Mouse (Mus musculus): ENCODE data around the gene 4930404N11Rik.
A peak's percentile ranks its signal among the peaks of the same experiment; 100 is the strongest.

4930404N11Rik gene

DNA sequence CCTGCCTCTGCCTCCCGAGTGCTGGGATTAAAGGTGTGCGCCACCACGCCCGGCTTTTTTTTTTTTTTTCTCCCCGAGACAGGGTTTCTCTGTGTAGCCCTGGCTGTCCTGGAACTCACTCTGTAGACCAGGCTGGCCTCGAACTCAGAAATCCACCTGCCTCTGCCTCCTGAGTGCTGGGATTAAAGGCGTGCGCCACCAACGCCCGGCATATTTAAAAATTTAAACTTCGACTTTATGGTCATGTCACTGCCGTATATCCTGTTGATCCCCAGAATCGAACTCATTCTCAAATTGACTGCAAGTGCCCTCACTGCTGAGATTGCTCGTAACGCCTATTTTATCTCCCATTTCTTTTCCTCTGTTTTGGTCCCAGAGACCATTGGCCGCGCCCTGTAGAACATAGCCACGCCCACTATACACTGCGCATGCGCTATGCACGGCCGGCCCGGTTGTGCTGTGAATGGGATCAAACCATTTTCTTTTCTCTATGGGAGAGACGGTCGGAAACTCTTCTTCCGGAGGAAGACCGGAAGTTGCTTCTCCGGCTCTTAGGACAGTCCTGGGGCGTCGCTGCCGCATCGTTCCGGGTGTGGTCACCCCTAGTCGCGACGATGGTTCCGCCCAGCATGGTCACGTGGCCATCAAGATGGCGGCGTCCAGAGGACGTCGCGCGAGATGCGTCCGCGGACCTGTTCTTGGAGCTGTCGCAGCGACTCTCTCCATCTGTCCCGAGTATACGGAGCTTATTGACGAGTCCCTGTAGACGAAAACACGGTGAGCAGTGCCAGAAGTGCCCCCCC lies 18.4 kb upstream of the 4930404N11Rik start, which contains the start of the genes Dohh and Gm48551:
Gene Dohh (plus strand): TSS at position 627 of the 803 bp plus-strand sequence.
Gene Gm48551 (plus strand): TSS at position 665 of the 803 bp plus-strand sequence.
- ATAC-seq (ENCODE audit: insufficient number of reproducible peaks, low FRiP score, low TSS enrichment) = peak; percentile 94

DNA sequence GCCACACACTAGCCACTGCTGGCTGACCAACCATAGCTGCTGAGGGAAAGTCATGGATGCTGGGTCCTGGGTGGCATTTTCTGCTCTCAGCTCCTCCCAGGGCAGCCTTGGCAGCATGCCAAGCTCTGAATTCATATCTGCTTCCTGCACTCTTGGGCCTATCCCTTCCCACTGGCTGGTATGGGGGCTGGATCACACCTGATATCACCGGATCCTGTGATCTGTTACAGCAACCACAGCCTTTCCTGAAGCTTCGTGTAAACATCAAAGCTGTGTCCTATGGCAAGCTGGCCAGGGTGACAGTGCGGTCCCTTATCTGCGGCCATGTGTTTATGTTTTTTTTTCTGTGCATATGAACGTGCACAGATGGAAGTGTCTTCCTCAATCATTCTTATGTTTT lies 16.4 kb upstream of the 4930404N11Rik start:
- ATAC-seq (ENCODE audit: insufficient number of reproducible peaks, low FRiP score, low TSS enrichment) = no peak

DNA sequence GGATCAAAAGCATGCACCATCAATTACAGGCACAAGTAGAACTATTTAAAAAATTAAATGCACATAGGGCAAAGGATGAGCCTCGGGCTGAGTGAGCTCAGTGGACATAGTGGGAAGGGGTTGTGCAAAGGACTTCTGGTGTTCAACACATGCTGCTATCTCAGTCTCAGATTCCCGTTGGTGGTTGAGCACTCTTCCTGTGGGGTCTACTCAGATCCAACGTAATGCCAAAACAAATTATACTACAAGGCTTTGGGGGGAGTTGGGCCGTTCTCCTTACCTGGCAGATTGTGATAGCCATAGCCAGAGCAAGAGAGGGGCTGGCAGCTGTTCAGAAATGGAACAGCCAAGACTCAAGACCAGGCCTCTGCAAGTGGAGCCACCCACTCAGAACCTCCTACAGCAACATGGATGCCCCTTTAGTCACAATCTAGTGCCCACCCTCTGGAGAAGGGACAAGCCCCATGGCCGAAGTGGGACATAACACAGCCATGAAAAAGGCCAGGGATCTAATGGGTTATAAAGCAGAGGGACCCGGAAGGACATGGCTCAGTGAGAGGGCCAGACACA lies 14.3 kb upstream of the 4930404N11Rik start:
- ATAC-seq (ENCODE audit: insufficient number of reproducible peaks, low FRiP score, low TSS enrichment) = no peak

DNA sequence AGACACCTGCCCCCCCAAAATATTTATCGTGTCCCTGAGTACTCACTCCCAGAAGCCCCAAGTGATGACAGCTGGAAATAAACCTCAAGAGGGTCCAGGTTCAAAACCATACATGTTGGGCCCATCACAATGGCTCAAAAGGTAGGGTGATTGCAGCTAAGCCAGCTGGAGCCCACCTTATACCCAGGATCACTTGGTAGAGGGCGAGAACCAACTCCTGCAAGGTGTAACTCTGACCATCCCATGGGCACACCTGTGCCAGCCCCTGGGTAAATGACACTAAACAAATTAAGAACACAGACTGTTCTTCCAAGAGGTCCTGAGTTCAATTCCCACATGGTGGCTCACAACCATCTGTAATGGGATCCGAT lies 13.6 kb upstream of the 4930404N11Rik start:
- ATAC-seq (ENCODE audit: insufficient number of reproducible peaks, low FRiP score, low TSS enrichment) = no peak

DNA sequence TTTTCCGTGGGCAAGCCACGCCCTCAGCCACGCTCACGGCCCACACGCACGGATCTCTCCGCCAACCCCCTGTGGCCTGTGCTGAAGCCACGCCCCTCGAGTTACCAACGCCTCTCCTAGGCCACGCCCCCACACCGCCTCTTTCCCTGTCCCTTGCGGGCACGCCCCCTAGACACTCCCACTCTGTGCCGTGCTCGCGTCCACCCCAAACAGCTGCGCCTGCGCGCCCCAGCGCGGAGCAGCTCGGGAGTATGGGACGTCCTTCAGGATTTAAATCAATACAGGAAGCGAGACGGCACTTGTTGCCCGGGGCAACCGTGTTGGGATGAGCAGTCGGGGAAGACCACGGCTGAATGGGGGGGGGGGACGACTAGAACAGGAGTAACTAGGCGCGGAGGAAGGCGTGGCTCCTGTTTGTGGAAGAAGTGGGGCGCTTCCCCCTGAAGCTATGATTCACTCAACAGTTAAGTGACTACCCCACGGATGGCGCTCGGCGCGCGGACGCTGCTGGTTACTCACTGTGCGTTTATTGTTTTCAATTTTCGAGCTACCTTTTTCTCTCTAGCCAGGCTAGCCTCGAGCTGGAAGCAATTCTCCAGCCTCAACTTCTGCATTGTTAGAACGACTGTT lies 13.1 kb upstream of the 4930404N11Rik start:
- peak; percentile 91 for ATAC-seq (ENCODE audit: insufficient number of reproducible peaks, low FRiP score, low TSS enrichment)

DNA sequence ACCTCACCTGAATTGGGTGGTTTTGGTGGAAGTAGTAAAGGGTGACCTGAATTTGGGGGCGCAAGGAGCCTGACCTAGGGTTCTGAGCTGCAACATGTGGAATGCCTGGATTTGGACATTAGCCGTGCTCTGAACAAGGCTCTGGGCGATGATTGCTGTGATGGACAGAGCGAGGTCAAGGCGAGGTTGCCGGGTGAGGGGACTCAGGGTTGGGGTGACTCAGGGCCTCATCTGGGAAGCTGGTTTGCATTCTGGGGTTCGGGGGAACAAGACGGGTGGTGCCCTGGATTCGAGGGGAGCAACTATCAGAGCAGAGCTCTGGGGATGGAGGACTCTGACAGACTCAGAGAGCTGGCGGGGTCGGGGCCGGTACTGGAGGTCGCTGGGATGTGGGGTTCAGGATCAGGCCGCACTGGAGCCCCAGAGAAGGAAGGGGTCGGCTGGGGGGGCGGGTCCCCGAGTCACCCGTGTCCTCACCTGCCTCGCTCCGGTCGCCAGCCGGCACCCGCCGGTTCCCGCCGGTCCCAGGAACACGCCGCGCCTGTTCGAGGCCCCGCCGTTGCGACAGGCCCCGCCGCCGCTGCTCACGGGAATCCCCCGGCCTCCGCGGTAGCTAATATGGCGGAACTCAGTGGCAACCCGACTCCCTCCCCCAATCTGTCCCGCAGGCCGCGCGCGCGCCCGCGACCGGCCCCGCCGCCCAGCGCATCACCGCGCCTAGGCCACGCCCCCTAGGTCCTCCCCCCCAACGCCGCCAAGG lies 12.4 kb upstream of the 4930404N11Rik start, which contains the start of gene Fzr1:
Gene Fzr1 (minus strand): TSS at position 724 of the 760 bp plus-strand sequence.
- ATAC-seq (ENCODE audit: insufficient number of reproducible peaks, low FRiP score, low TSS enrichment) = no peak

DNA sequence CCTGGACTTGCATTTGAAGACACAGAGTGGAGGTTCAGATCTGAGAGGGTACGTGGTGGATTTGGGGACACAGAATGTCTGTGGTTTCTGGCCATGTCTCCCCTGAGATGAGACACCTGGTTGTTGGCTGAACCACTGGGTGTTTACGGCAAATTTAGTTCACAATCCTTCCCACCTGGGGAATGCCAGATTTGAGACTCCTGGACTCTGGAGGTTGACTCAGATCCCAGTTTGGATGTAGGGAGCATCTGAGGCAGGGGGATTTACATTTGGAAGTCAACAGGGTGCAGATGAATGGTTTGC lies 11.7 kb upstream of the 4930404N11Rik start:
- no peak for ATAC-seq (ENCODE audit: insufficient number of reproducible peaks, low FRiP score, low TSS enrichment)

DNA sequence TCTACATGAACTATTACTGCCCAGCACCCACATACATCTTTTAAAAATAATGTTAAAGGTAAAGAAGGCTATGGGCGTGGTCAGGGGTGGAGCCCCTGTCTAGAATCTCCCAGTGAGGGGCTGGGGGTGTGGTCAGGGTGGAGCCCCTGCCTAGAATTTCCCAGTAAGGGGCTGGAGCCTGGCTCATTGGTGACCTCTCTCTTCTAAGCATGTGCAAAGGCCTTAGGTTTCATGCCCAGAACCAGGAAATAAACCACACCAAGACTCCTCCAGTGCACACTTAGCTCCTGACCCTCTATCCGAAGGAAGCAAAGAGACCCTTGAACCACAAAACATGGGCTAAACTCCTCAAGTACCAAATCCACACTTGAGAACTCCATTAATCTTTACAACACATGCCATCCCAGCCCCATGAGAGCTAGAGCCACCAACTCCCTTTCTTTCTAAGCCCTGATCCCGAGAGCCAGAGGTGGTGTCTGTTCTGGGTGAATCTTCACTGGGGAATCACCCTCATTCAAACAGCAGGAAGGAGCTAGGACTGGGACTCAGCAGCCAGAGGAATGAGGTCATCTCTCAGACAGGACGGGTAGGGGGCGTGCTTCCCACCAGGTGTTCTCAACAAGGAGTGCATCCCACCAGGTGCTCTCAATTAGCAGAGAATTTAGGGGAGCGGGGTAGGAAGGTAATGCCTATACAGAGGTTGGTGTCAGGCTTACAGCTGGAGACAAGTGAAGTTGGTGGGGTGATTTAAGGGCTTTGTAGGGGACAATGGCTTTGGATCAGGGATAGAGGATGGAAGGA lies 11.1 kb upstream of the 4930404N11Rik start:
- no peak for ATAC-seq (ENCODE audit: insufficient number of reproducible peaks, low FRiP score, low TSS enrichment)

DNA sequence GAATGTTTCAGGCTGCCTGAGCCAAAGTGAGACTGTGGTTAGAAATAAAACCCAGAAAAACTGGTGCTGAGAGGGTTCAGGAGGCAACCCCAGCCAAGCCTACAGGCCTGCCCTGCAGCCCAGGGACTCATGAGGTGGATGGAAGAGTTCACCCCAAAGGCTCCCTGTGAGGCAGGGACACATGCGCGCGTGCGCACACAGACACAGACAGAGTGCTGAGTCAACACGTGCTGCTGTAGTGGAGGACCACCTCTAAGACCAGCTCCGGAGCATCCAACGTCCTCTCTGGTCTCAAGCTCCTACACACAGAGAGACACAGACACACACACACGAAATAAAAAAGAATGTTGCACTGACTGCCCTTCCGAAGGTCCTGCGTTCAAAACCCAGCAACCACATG lies 9.7 kb upstream of the 4930404N11Rik start:
- no peak for ATAC-seq (ENCODE audit: insufficient number of reproducible peaks, low FRiP score, low TSS enrichment)

DNA sequence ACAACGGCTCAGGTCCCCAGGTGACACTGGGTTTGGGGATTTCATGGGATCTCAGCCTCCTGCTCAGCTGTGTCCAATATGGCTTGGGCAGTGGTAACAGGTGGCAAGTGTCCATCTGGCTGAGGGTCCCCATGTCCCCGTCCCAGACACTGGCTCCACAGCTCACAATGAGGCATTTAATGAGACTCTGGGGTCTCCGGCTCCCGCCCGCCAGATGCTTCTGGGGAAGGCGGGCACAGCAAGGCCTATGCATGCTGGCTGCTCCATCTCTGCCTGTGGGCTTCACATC lies 1.5 kb upstream of the 4930404N11Rik start:
- ATAC-seq (ENCODE audit: insufficient number of reproducible peaks, low FRiP score, low TSS enrichment) = no peak

DNA sequence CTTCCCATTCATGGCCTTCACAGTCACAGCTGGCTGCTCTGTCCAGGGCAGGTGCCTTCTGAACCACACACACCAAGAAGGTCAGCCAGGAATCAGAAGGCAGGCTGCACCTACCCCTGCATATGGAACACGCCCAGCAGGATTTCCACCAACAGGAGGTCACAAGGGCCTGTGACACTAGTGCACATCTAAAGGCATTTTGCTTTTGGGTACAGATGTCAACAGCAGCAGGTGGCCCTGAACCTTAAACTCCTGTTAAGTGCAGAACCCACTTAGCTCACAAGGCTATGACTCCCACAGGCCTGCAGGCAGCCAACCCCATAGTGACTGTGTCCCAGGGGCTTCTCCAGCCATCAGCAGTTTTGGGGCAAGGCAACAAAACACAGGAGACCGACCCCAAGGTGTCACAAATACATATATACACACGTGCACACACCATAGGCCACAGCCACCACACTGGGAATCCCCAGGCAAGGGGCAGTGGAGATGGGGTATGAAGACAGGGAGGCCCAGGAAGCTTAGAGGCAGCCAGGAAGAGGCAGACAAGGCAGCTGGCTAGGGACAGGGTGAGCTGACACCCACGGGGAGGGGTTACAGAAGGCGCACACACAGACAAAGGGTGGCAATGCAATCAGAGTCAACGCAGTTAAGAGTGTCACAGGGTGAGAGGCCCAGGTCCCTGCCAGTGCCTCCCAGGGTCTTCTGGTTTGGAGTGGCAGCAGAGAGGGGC lies 1.0 kb upstream of the 4930404N11Rik start:
- ATAC-seq (ENCODE audit: insufficient number of reproducible peaks, low FRiP score, low TSS enrichment) = no peak

DNA sequence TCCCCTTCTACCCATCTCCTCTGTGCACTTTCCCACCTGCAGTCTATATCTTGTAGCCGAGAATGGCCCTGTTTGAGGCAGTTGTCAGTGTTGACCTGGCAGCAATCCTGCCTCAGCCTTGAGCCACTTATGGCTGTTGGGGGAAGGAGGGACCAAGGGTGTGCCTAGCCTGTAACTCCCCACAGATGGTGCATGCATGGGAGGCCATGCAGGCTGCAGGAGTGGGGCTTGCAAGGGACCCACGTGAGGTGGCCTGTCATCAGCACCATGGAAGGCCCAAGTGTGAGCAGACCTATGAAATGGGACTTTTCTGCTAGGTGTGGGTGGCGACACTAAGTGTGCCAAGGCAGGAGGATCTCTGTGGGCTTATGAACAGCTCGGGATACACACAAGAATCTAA lies 543 bp downstream of the 4930404N11Rik start:
- no peak for ATAC-seq (ENCODE audit: insufficient number of reproducible peaks, low FRiP score, low TSS enrichment)

DNA sequence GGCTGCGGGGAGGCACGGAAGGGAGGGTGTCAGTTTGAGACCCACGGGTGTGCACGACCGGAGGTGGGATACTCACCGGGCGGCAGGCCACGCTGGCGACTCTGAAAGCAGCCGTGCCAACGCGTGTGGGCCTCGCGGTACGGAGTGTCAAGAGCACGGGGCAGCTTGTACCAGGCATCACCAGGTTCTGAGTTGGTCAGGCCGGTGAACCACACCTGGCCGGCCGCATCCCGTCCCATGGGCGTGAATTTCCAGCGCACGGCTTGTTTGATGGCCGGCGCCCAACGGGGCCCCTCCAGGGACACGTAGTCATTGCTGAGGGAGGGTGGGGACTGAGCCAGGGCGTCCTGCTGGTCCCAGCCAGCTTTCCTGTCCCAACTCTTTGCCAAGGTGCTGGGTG lies 950 bp downstream of the 4930404N11Rik start:
- ATAC-seq (ENCODE audit: insufficient number of reproducible peaks, low FRiP score, low TSS enrichment) = no peak

DNA sequence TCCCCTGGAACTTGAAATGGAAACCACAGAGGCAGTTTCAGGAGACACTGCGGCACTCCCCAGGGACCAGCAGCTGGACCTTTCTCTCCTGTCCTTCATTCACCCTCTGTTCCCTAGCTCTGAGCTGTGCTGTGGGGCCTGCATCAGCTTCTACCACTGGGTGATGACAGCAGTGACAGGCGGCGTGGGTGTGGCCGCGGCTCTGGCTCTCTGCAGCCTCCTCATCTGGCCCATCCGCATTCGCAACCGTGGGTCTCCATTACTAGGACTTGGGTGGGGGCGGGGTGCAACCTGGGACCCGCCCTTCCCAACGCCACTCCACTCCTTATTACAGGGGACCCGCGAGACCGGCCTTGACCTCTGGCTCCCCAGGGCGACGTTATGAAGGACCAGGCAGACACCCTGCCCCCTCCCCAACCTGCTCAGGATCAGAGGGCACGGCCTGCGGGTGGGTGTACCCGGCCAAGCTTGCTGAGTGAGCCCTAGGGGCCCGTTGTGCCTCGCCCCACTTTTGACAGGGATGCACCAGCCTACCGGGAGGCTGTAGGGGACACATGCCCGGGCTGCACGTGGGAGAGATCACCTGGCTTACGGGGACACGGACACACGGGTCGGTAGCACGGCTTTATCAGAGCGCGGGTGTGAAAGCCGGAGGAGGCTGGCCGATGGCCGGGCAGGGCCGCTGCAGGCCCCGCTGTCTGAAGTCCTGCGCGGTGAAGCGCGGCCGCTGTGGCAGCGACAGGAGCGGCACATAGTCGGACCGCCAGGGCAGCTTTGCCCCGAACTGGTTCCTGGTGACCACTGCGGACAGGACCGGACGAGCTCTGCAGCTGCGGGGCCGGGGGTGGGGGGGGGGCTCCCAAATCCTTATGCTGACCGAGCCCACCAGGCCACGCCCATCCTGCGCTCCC lies 1.9 kb downstream of the 4930404N11Rik start:
- no peak for ATAC-seq (ENCODE audit: insufficient number of reproducible peaks, low FRiP score, low TSS enrichment)

DNA sequence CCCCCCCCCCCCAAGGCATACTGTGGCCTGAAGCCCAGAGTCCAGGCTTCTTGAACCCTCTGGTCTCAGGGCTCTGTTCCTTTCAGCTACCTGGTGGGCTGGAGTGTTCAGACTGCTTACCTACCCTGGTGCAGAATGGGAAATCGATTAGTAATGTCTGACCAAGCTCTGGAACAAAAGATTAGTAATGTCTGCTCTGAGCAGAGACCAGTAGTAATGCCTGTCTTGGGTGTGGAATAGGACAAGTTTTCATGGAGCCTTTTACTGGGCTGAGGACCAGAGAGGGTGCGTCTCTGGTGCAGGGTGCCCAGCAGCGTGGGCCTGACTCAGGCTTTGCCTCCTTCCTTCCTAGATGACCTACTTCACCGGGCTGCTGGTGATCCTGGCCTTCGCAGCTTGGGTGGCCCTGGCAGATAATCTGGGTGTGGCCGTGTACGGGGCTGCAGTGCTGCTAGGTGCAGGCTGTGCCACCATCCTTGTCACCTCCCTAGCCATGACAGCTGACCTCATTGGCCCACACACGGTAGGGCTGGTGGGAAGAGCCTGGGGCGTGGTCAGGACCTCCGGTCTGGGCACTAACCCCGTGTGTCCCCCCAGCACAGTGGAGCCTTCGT lies 3.2 kb downstream of the 4930404N11Rik start:
- ATAC-seq (ENCODE audit: insufficient number of reproducible peaks, low FRiP score, low TSS enrichment) = no peak

DNA sequence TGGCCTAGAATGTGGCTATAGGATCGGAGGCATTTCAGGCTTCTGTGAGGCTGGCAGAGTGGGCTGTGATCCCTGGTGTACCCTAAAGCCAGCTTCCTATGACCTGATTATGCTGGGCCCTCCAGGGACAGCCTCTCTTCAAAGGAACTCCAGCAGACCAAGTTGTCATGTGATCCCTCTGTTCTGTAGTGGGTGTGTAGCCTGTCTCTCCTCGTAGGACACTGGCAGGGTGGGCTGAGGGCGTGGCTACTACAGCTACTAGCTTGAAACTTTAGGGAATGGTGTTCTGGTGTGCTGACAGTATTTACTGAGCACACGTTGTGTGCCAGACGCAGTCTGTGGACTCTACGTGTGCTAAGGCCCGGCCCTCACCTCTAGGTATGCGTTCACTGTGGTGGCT lies 4.9 kb downstream of the 4930404N11Rik start:
- no peak for ATAC-seq (ENCODE audit: insufficient number of reproducible peaks, low FRiP score, low TSS enrichment)

DNA sequence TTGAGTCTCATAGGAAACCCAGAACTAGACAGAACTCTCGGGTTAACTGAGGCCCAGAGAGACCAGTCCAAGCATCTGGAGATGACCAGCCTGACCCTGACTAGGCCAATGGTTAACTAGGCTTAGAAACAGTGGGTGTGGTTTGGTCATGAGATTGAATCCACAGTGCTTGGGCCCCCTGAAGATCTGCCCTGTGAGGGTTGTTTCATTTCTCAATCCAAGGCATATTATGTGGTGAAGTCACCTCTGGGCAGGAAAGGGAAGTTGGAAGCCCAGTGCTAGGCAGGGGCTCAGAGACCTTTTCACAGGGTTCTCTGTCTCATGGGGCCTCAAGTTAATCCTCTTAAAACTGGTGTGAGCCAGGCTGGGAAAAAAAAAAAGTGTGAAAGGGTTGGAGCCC lies 6.8 kb downstream of the 4930404N11Rik start:
- ATAC-seq (ENCODE audit: insufficient number of reproducible peaks, low FRiP score, low TSS enrichment) = no peak

DNA sequence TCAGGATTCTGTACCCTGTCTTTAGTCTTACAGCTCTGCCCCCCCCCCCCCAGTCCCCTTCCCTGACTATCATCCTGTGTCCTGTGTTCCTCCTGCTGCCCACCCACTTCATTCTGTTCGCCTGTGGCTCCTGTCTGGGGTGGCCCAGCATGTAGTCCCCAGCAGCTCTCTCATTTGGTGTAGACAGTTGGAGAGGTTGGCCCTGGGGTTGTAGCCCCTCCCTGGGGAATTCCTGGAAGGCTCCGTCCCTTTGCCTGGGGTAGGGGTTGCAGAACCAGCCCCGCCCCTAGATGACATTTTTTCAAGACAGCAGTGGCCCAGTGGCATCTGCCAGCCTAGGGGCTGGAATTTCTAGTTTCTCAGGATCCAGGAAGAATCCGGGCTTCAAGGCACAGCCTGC lies 7.4 kb downstream of the 4930404N11Rik start:
- no peak for ATAC-seq (ENCODE audit: insufficient number of reproducible peaks, low FRiP score, low TSS enrichment)

Measured in cerebellum, adult (tissue).